In the genomic region with DNA sequence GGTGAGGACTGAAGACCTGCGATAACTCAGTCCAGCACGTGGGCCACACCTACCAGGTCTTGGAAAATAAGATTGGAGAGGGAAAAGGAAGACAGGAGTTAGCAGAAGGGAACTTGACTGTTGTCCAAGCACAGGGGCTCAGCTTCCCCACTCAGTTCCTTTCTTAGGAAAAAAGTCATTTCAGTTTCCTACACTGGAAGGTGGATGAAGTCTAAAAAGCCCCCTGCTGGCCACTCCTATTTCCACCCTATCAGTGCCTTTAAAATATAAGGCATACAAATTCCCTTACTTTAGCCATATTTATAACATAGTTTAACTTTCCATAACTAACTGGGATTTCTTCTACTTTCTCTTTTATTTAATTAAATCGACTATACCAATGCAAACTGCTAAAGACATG, we compare ENCODE assay signal across 9 mouse cellular contexts.
A peak's percentile ranks its signal among the peaks of the same experiment; 100 is the strongest.
DNase-seq lines count a peak whose midpoint lies in the region; ATAC-seq and TF ChIP-seq lines count a peak whose summit lies in the region.
"Had no signal": no experiment of that assay in that cellular context is flagged by ENCODE, and none has a peak within 500 bp of the region (broad histone marks: within the 10 kb centered on the region; RNA-seq: fewer than 3 reads in every experiment).

No protein-coding gene starts in this region.

- H3K4me2 ChIP-seq in kidney, embryonic 16.5 days (replicated peaks; ENCODE audit: low read depth, low read length), result no peak overlapping the region
- H3K4me2 ChIP-seq in hindbrain, postnatal 0 days (ENCODE audit: low read depth, low read length), result no peak overlapping the region
- H3K4me2 ChIP-seq: neural tube, embryonic 13.5 days had no signal

- no peak overlapping the region for H3K27ac ChIP-seq in kidney, embryonic 16.5 days (ENCODE audit: low read length)
- no peak overlapping the region for H3K27ac ChIP-seq in hindbrain, postnatal 0 days
- H3K27ac ChIP-seq in cerebellum, adult 2 months (ENCODE audit: insufficient read depth, low read length), result no peak overlapping the region
- H3K27ac ChIP-seq: neural tube, embryonic 13.5 days had no signal

- H3K27me3 ChIP-seq in kidney, embryonic 16.5 days (ENCODE audit: insufficient read depth, low read length), result no peaks in the 10 kb centered on the region
- H3K27me3 ChIP-seq in hindbrain, postnatal 0 days (ENCODE audit: insufficient read depth, low read length), result no peaks in the 10 kb centered on the region
- H3K27me3 ChIP-seq in cerebellum, adult 2 months (ENCODE audit: control insufficient read depth, insufficient read depth, low read length), result no peaks in the 10 kb centered on the region
- H3K27me3 ChIP-seq: neural tube, embryonic 13.5 days had no signal

- H3K4me3 ChIP-seq in kidney, embryonic 16.5 days (ENCODE audit: low read length), result no peak overlapping the region
- no peak overlapping the region for H3K4me3 ChIP-seq in hindbrain, postnatal 0 days (ENCODE audit: low read length)
- no peak overlapping the region for H3K4me3 ChIP-seq in cerebellum, adult 2 months (replicated peaks; ENCODE audit: insufficient read depth, low read depth, low read length)
- H3K4me3 ChIP-seq: neural tube, embryonic 13.5 days had no signal

- no peak overlapping the region for H3K9ac ChIP-seq in kidney, embryonic 16.5 days (replicated peaks; ENCODE audit: low read length)
- H3K9ac ChIP-seq in hindbrain, postnatal 0 days (replicated peaks; ENCODE audit: low read length), result no peak overlapping the region
- H3K9ac ChIP-seq: neural tube, embryonic 13.5 days had no signal

- peak; percentile 54 for DNase-seq in CD4-positive, CD25-positive, alpha-beta regulatory T cell, adult 2 months (ENCODE audit: low read depth, low spot score)
- peak; percentile 37 for DNase-seq in kidney, adult 9 months
- peak; percentile 16 for DNase-seq in ES-CJ7 (ENCODE audit: low read depth, low spot score)
- peak; percentile 43 for DNase-seq in hindbrain, postnatal 0 days (ENCODE audit: low spot score)
- DNase-seq in retina, postnatal 1 day, result peak; percentile 21
- no peak for DNase-seq in cerebellum, adult 2 months

- H3K9me3 ChIP-seq in kidney, embryonic 16.5 days (ENCODE audit: low read length), result no peaks in the 10 kb centered on the region
- no peaks in the 10 kb centered on the region for H3K9me3 ChIP-seq in hindbrain, postnatal 0 days (ENCODE audit: low read length)
- H3K9me3 ChIP-seq: neural tube, embryonic 13.5 days had no signal

- ATAC-seq in CD4-positive, CD25-positive, alpha-beta regulatory T cell, adult 4 months, result no peak
- no peak for ATAC-seq in kidney, embryonic 16.5 days (ENCODE audit: low FRiP score, low TSS enrichment)
- no peak for ATAC-seq in hindbrain, postnatal 0 days

- peak; percentile 53 for TF ChIP-seq CTCF in hindbrain, postnatal 0 days (IDR thresholded peaks at IDR 0.05; ENCODE audit: low read depth)
- no peak for TF ChIP-seq CTCF in cerebellum, adult 2 months (IDR thresholded peaks at IDR 0.05; ENCODE audit: borderline replicate concordance, insufficient read depth, low read depth, low read length)

- H3K4me1 ChIP-seq in kidney, embryonic 16.5 days (ENCODE audit: insufficient read depth, low read length), result no peaks in the 10 kb centered on the region
- H3K4me1 ChIP-seq in hindbrain, postnatal 0 days (ENCODE audit: insufficient read depth, low read length), result no peaks in the 10 kb centered on the region
- no peaks in the 10 kb centered on the region for H3K4me1 ChIP-seq in cerebellum, adult 2 months (ENCODE audit: control insufficient read depth, insufficient read depth, low read length)
- H3K4me1 ChIP-seq: neural tube, embryonic 13.5 days had no signal

- H3K36me3 ChIP-seq in kidney, embryonic 16.5 days (ENCODE audit: insufficient read depth, low read length), result no peaks in the 10 kb centered on the region
- no peaks in the 10 kb centered on the region for H3K36me3 ChIP-seq in hindbrain, postnatal 0 days (ENCODE audit: insufficient read depth, low read length)
- H3K36me3 ChIP-seq: neural tube, embryonic 13.5 days had no signal

- no peak for TF ChIP-seq POLR2A in cerebellum, adult 2 months (IDR thresholded peaks at IDR 0.05; ENCODE audit: borderline replicate concordance, insufficient read depth, low read length)

- WGBS in kidney, embryonic 16.5 days, result 75% methylated on average over 3 of the region's 3 CpGs
- 88% methylated on average over 3 of the region's 3 CpGs for WGBS in hindbrain, postnatal 0 days
- WGBS in cerebellum, adult 2 months, result 88% methylated on average over 3 of the region's 3 CpGs

Comparison
In these comparisons a context has a peak if more than half of its experiments do, and no peak if none do; other contexts are left out.
1. DNase-seq: peak in CD4-positive, CD25-positive, alpha-beta regulatory T cell, adult 2 months (single experiment), kidney, adult 9 months (single experiment), ES-CJ7 (single experiment), hindbrain, postnatal 0 days (single experiment) and retina, postnatal 1 day (single experiment); none in cerebellum, adult 2 months (0 of 2).